Mouse (Mus musculus) kidney, adult 2 months (tissue): ENCODE results near the gene Fmn2.

ENCODE experiments used
- CTCF ChIP-seq: fragments of 200-500 bp; conservative IDR thresholded peaks from 2 replicates; pipeline ENCODE4 v1.5.1; 2011; ENCODE audit warnings: low read depth, mild to moderate bottlenecking, control low read depth, low read length, moderate library complexity, mixed read lengths; ENCODE audit not compliant: insufficient read depth, insufficient read length
- POLR2A ChIP-seq: fragments of 200-500 bp; IDR thresholded peaks from one replicate; pipeline ENCODE4 v1.6.1; 2011; ENCODE audit warnings: low read depth, low read length, control low read depth

- TF ChIP-seq CTCF (no peak), POLR2A (no peak)
Measured at GRCm38 (mm10) chr1:174521976-174522770, 20.5 kb downstream of the Fmn2 start.
